Mouse (Mus musculus): ENCODE data around the gene Atp2a3. TPM values are rescaled to one million over a fixed set of nuclear protein-coding genes. Genes with fewer than 3 reads are reported as not detected.
A peak's percentile ranks its signal among the peaks of the same experiment; 100 is the strongest.

Atp2a3 gene
- polyA plus RNA-seq (2012) = 0.19 TPM in 2 replicates

DNA sequence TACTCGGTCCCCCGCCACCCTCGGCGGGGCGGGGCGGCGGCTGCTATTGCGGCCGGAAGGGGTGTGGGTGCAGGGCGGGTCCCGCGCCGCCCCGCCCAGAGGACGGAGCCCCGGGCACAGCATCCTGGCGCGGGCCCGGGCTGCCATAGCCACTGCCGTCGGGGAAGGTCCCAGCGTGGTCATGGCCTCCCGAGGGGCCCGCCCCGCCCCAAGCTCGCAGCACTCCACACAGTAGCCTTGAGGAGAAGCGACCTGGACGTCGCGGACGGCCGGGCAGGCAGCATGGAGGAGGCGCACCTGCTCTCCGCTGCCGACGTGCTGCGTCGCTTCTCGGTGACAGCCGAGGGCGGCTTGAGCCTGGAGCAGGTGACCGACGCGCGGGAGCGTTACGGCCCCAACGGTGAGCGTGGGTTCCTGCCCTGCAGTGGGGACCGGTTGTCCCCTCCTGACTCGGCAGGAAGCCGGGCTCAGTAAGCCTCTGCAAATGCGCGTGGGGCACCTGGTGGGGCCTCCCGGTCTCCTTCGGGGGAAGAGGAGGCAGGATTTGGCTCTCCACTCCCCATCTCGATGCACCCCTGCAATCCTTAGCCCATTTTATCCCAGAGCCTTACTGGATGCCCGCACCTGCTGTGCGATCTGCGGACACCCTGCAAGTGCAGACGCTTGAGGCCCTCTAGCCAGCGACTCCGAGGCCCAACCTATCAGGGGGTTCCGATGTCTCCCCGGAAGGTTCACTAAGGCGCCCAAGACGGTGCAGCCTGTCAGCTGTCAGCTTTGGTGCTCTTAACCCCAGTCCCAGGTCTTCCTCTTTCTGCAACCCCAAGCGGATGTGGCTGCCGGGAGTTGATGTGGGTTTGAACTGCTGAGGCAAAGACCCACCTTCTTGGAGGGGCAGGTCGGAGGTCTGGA, at the start of gene Atp2a3:
Atp2a3 (plus strand) TSS at position 98 of the 909 bp plus-strand sequence.
- H3K27me3 ChIP-seq (ENCODE audit: control insufficient read depth) = peaks cover 41% of the 10 kb centered on the region
- no peaks in the 10 kb centered on the region for H3K36me3 ChIP-seq (ENCODE audit: control insufficient read depth)
- peaks cover 16% of the 10 kb centered on the region for H3K4me1 ChIP-seq (ENCODE audit: control insufficient read depth)

DNA sequence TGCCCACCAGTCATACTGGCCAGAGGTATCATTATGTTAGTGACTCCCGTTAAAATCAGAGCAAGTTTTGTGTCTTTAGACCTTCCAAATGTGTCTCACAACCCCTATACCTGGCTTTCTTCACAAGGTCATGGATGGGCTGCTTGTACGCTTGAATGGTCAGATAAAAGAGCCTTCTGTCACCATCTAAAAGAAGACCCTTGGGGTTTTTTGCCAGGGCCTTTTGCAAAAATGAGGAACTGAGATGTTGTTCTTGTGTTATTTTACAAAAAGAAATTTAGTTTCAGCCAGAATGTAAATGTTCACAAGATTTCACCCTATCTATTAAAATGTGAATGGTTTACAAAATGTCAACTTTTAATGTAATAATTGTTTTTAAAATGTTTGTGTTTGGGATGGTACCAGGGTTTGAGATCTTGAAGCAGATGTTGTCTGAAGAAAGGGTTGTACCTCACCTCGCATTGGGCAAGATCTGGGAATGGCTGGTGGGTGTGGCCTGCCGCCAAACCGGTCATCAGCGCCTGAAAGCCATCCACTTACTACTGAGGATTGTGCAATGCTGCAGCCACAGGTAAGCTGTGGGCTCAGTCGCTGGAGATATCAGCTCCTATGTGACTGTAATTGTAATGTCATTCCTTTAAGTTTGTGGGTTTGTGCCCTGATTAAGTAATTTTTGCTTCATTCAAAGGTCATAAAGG, 43.5 kb upstream of the Atp2a3 start:
- H3K27me3 ChIP-seq (ENCODE audit: control insufficient read depth) = no peaks in the 10 kb centered on the region
- peaks cover 85% of the 10 kb centered on the region for H3K36me3 ChIP-seq (ENCODE audit: control insufficient read depth)
- H3K4me3 ChIP-seq (replicated peaks) = no peak overlapping the region

More for the DNA sequence above, at the start of gene Atp2a3:
- peak within 1 kb of the TSS; percentile 46 for H3K4me3 ChIP-seq (replicated peaks)
- TF ChIP-seq GATA1 (IDR thresholded peaks at IDR 0.05; ENCODE audit: low read length) = no peak
- TF ChIP-seq TAL1 (IDR thresholded peaks at IDR 0.05; ENCODE audit: low read length) = no peak
- H3K9me3 ChIP-seq (ENCODE audit: control insufficient read depth, low read length) = no peaks in the 10 kb centered on the region

DNA sequence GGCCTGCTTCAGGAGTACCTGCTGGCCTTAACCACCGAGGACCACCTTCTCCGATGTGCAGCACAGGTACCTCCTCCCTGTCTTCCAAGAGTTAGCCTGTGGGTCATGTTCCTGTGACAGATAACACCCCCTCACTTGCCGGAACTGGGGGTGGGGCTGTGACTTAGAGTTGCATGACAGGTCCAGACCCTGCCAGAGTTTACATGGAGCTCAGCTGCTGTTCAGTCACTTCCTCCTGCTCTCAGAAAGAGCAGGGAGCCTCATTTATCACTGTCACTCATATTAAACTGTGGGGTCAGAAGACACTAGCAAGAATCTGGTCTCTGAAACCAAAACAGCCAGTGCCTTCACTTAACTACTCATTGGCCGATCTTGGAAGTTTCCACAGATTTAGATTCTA, 37.9 kb upstream of the Atp2a3 start:
- Histone ChIP-seq H3K9me3 (ENCODE audit: control insufficient read depth, low read length) (no peaks in the 10 kb centered on the region), H3K4me3 (replicated peaks) (no peak overlapping the region), H3K4me1 (ENCODE audit: control insufficient read depth) (no peaks in the 10 kb centered on the region), H3K36me3 (ENCODE audit: control insufficient read depth) (peaks cover 71% of the 10 kb centered on the region), H3K27me3 (ENCODE audit: control insufficient read depth) (no peaks in the 10 kb centered on the region)
- TF ChIP-seq GATA1 (IDR thresholded peaks at IDR 0.05; ENCODE audit: low read length) (no peak), TAL1 (IDR thresholded peaks at IDR 0.05; ENCODE audit: low read length) (no peak)

More for the DNA sequence above, 43.5 kb upstream of the Atp2a3 start:
- Histone ChIP-seq H3K4me1 (ENCODE audit: control insufficient read depth) (no peaks in the 10 kb centered on the region), H3K9me3 (ENCODE audit: control insufficient read depth, low read length) (no peaks in the 10 kb centered on the region)
- TF ChIP-seq TAL1 (IDR thresholded peaks at IDR 0.05; ENCODE audit: low read length) (no peak), GATA1 (IDR thresholded peaks at IDR 0.05; ENCODE audit: low read length) (no peak)

DNA sequence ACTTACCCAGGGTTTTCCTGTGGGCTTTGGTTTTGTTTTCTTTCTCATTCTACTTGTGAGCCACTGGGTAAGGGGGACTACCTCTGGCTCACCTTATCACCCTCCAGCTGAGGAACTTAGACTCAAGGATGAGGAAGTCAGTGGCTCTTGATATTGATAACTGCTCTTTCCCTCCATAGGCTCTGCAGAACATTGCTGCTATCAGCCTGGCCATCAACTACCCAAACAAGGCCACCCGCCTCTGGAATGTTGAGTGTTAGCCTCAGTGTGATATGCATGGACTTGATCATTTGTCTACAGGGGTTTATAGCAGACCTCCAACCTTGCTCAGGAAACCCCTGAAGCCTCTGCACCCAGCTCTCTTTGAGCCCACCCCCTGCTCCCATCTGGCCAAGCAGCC, 36.5 kb upstream of the Atp2a3 start:
- Histone ChIP-seq H3K4me1 (ENCODE audit: control insufficient read depth) (no peaks in the 10 kb centered on the region), H3K4me3 (replicated peaks) (no peak overlapping the region), H3K36me3 (ENCODE audit: control insufficient read depth) (peaks cover 58% of the 10 kb centered on the region), H3K9me3 (ENCODE audit: control insufficient read depth, low read length) (no peaks in the 10 kb centered on the region), H3K27me3 (ENCODE audit: control insufficient read depth) (no peaks in the 10 kb centered on the region)
- TF ChIP-seq GATA1 (IDR thresholded peaks at IDR 0.05; ENCODE audit: low read length) (no peak), TAL1 (IDR thresholded peaks at IDR 0.05; ENCODE audit: low read length) (no peak)

DNA sequence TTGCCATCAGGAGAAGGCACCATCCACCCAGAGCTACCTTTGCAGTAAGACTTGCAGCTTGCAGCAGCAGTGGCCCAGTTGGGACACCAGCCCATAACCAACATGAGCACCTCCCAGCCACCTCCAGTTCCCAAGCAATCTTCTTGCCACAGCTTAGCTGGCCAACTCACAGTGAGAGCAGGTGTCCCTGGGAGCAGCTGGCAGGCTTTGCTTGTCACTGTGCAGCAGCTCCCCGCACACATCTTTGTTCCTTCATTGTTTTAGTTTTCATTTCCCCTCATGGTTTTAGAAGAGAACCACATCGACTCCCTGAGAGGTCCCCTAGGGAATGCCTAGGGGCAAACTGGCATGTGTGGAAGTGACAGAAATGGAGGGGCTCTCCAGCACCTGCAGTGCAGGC, 35.9 kb upstream of the Atp2a3 start:
- Histone ChIP-seq H3K36me3 (ENCODE audit: control insufficient read depth) (peaks cover 54% of the 10 kb centered on the region), H3K27me3 (ENCODE audit: control insufficient read depth) (no peaks in the 10 kb centered on the region), H3K4me1 (ENCODE audit: control insufficient read depth) (no peaks in the 10 kb centered on the region), H3K9me3 (ENCODE audit: control insufficient read depth, low read length) (no peaks in the 10 kb centered on the region), H3K4me3 (replicated peaks) (no peak overlapping the region)
- no peak for TF ChIP-seq GATA1 (IDR thresholded peaks at IDR 0.05; ENCODE audit: low read length)
- TF ChIP-seq TAL1 (IDR thresholded peaks at IDR 0.05; ENCODE audit: low read length) = no peak

DNA sequence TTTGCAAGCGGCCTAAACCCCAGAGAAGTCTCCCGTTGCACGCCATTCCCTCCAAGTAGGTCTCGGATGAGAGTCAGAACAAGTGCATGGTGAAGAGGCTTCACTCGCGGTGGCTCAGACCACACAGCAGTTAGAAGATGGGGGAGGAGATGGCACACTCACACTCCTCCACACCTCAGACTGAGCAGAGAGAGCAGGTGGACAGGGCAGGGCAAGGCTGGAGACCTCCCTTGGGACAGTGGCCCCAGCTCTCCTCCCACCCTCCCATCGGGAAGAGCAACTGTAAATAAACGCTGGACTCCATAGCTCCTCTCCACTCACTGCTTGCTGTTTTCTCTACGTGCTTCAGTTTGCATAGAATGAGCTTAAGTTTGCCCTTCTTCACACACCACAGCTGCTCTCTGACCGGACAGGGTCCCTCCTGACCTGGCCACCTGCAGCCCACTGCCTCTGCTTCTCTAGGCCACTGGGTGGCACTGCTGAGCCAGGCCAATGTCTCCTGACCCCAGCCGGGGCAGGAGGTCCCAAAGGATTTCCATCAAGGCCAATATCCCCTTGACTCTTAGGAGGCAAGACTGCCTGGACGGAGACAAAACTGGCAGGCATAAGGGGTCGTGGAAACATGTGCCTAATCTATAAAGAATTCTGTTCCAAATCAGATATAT, 34.6 kb upstream of the Atp2a3 start:
- Histone ChIP-seq H3K27me3 (ENCODE audit: control insufficient read depth) (no peaks in the 10 kb centered on the region), H3K36me3 (ENCODE audit: control insufficient read depth) (peaks cover 43% of the 10 kb centered on the region)

DNA sequence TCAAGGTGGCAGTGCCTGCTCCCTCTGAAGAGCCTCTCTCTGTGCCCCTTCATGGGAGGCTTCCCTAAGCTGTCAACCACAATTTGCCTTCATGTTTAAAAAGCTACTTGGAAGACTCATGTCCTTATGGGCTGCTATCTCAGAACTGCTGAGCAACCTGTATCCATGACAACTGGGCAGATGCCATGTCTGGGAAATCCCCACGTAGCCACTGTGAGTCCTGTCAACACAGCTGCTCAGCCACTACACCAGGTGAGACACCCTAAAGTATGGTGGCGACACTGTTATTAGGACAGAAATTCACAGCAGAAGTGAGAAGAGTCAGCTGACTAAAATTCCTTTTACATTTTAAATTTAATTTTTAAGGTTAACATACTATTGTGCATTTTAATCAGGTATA, 32.5 kb upstream of the Atp2a3 start:
- no peaks in the 10 kb centered on the region for H3K27me3 ChIP-seq (ENCODE audit: control insufficient read depth)
- H3K9me3 ChIP-seq (ENCODE audit: control insufficient read depth, low read length) = no peaks in the 10 kb centered on the region
- no peak overlapping the region for H3K4me3 ChIP-seq (replicated peaks)
- peaks cover 30% of the 10 kb centered on the region for H3K36me3 ChIP-seq (ENCODE audit: control insufficient read depth)
- no peaks in the 10 kb centered on the region for H3K4me1 ChIP-seq (ENCODE audit: control insufficient read depth)
- TF ChIP-seq GATA1 (IDR thresholded peaks at IDR 0.05; ENCODE audit: low read length) = no peak
- no peak for TF ChIP-seq TAL1 (IDR thresholded peaks at IDR 0.05; ENCODE audit: low read length)

More for the DNA sequence above, 34.6 kb upstream of the Atp2a3 start:
- Histone ChIP-seq H3K9me3 (ENCODE audit: control insufficient read depth, low read length) (no peaks in the 10 kb centered on the region), H3K4me3 (replicated peaks) (no peak overlapping the region), H3K4me1 (ENCODE audit: control insufficient read depth) (no peaks in the 10 kb centered on the region)
- TF ChIP-seq GATA1 (IDR thresholded peaks at IDR 0.05; ENCODE audit: low read length) = no peak
- no peak for TF ChIP-seq TAL1 (IDR thresholded peaks at IDR 0.05; ENCODE audit: low read length)

DNA sequence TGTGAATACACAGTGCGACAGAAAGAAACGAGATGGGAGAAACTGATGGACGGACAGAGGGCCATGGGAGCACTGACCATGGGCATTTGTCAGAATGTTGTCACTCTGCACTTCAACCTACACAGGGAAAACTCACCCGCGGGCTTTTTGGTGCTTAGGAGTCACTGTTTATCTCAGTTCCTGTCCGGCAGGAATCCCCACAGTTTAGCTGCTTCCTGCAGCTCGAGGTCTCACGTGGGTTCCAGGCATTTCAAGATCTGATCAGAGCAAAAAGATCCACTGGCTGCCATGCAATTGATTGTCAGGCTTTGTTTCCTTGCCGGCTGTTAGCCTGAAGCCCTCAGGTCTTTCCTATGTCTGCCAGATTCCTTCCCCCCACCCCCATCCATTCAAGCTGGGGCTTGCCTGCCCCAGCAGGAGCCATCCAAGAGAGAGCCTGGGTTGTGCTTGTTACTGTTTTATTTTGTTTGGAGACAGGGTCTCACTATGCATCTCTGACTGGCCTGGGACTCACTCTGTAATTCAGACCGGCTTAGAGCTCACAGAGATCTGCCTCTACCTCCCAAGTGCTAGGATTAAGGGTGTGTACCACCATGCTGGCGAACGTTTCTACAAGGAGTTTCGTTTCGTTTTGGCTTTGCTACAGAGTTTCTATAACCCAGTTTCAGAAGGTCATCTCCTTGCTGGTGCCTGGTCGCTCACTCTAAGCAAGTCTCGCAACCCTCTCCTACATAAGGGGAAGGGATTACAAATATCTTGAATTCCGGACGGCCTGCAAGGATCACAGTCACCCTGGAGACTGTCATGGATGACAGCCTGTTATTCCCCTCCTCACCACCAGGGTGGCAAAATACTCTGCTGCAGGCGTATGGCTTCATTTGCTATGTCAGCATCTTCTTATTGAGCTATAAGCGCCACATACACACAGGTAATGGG, 20.5 kb upstream of the Atp2a3 start:
- no peaks in the 10 kb centered on the region; the same call in 1 of the 2 replicates for H3K27me3 ChIP-seq (ENCODE audit: control insufficient read depth)
- H3K36me3 ChIP-seq (ENCODE audit: control insufficient read depth) = no peaks in the 10 kb centered on the region
- H3K4me1 ChIP-seq (ENCODE audit: control insufficient read depth) = peaks cover 7% of the 10 kb centered on the region
- peak overlapping the region; percentile 62 for H3K4me3 ChIP-seq (replicated peaks)
- no peaks in the 10 kb centered on the region for H3K9me3 ChIP-seq (ENCODE audit: control insufficient read depth, low read length)
- TF ChIP-seq TAL1 (IDR thresholded peaks at IDR 0.05; ENCODE audit: low read length) (no peak), GATA1 (IDR thresholded peaks at IDR 0.05; ENCODE audit: low read length) (no peak)

Data from erythroblast, embryonic 14.5 days (primary cell).